Mouse (Mus musculus): ENCODE measurements around the gene Cacna1a.

Gene Cacna1a

DNA sequence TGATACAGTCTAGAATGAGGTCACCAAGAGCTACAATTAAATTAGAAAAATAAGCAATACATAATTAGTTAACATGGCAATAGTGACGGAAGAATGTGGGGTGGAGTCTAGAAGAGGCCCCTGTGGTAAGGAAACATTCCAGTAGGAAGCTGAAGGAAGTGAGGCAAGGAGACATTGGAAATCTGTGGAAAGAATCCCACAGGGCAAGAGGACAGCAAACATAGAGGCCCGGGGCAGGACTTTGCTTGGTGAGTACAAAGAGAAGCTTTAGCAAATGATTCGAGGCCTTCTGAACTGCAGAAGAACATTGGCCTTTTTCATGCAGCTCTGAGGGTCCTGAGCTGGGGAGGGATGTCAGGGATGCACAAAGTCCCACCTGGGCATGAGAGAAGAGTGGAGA lies at the start of gene Cacna1a:
TSS of gene Cacna1a (plus strand) at position 166 of the 400 bp plus-strand sequence.
- no peak for DNase-seq (ENCODE audit: low read depth, low spot score)

DNA sequence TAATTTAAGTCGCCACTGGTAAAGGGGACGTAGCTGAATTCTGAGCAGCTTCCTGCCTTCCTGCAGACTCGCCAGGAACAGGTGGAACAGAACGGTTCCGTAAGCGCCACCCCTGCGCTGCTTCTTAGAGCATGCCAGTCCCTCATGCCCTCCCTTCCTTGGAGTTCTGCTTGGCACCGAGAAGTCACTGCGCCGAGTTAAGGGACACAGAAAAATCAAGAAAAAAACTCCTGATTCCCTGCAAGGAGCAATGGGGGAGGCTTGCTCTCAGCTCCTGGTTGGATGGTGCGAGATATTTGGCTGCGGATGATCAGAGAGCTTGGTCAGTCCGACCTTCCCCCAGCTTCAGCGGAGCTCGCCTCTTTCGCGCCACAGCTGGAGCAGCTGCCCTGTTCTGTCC lies 49.7 kb upstream of the Cacna1a start:
- no peak for DNase-seq (ENCODE audit: low read depth, low spot score)

DNA sequence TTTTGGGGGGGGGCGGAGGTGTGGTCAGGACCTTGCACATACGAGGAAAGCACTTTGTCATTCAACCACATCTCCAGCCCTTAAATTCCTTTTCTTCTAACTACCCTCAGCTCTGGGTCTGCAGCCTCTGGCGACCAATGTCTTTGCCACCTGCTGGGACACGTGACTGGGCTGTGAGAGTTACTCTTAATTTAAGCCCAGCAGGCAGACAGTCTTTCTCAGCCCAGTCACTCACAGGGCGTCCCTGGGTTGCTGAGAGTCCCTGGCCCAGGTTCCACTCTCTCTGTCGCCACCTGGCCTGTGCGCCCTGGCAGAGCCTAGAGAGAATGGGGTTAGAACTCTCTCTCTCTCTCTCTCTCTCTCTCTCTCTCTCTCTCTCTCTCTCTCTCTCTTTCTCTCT lies 48.9 kb upstream of the Cacna1a start:
- DNase-seq (ENCODE audit: low read depth, low spot score) = no peak

DNA sequence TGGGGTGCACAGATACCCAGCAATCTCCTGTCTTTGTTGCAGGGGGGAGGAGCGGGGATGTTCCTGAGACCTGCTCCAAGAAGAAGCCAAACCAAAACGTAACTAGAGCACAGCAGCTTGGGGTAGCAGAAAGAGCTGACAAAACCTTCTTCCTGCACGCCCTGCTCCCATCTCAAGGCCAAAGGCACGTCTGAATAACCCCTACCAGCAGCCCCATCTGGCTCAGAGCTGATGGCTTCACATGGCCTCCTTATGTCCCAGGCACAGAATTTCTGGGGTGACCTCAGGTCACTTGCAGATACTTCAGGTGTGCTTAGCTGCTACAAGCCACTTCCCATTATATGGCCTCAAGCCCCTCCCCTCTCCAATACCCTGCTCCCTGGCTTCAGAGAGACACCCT lies 48.4 kb upstream of the Cacna1a start:
- no peak for DNase-seq (ENCODE audit: low read depth, low spot score)

DNA sequence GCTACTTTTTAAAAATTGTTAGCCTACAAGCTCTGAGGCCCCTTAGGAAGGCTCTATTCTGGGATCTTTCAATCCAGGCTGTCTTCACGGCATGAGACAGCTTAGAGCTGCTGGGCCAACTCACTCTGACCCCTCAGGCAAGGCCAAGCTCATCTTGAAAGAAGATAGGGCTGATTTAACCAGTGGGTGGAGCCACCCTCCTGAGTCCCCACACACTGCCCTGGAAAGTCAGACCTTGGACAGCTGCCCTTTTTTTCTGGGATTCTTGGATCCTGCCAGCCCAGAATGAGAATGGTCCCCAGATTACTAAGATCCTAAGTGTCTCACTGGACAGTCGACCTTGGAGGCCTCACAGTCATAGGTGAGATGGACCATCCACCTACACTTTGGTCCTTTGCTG lies 47.6 kb upstream of the Cacna1a start:
- DNase-seq (ENCODE audit: low read depth, low spot score) = no peak

DNA sequence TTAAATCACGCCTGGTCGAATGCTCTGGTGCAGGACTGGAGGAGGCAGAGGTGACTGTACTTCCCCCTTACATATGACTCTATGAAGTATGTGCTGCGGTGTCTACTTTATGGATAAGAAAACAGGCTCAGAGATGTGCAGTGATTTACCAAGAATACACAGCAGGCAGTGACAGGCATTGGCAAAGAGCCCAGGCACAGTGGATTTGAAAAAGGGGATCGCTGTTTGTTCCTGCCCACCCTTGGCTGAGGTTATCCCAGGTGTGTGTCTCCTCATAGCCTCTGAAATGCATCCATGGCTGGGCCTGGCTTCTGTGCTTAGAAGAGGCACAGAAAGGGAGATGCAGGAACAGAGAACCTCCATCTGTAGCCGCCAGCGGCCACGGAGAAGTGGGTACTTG lies 42.7 kb upstream of the Cacna1a start:
- DNase-seq (ENCODE audit: low read depth, low spot score) = no peak

DNA sequence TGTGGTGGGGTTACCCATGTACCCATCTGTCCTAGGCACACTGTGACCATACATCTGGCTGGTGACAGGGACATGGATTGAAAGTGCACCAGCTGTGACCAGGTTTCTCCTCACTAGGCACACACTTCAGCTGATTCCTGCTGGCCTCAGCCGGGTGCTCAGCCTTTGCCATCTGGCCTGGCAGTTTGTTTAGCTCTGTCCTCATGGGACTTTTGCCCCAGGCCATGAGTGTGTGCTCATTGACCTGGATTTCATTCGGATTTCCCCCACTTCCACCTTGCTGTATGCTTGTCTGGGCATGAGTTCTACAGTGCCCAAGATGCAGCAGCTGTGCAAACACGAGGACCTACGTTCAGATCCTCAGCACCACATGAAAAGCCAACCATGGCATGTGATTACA lies 41.8 kb upstream of the Cacna1a start:
- DNase-seq (ENCODE audit: low read depth, low spot score) = no peak

DNA sequence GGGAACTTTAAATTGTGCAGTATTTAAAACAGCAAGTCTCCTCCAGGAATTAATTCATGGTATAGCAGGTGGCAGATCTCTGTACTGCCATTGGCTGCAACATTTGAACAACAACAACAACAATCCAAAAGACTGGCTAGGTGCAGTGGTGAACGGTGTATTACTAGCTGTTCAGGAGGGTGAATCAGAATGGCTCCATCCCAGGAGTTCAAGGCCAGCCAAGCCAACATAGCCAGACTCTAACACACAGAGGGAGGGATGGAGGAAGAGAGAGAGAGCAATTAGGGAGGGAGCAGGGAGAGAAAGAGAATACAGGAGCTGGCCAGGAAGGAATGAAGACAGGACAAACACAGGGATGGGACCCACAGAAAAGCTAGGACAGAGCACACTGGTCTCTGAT lies 38.7 kb upstream of the Cacna1a start:
- no peak for DNase-seq (ENCODE audit: low read depth, low spot score)

DNA sequence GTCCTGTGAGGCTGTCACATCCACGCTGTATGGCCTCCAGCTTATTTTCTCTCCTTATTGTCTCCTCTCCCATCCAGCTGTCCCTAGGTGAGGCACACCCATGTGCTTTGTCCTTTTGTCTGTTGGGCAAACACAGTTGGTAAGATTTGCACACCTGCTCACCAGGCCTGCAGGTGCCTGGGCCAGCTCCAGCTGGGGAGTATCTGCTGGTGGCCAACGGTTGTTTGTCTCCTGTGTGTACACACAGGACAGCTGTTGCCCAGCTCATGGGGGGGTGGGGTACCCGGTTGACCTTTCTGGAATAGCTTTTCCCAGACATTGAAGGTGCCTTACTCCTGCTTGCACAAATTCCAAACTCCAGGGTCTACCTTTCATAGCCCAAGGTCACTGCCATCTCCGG lies 37.3 kb upstream of the Cacna1a start:
- DNase-seq (ENCODE audit: low read depth, low spot score) = no peak

DNA sequence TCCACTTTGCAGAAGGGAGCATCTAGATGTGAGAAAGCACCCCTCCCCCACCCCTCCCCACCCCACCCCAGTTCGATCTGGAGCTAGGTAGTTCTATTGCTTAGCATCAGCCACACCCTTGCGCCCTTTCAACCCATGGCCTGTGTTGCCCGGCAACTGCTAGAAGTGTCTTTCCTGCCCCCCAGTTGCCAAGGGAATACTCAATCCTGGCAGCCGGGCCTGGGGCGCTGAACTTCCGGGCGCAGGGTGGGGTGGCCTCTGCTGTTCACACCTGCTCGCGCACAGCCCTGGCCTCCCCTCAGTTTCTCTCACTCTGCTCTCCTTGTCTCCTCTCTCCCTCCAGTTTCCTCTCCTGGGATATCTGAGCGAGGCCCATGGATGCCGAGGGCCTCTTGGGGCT lies 31.8 kb upstream of the Cacna1a start:
- DNase-seq (ENCODE audit: low read depth, low spot score) = no peak

DNA sequence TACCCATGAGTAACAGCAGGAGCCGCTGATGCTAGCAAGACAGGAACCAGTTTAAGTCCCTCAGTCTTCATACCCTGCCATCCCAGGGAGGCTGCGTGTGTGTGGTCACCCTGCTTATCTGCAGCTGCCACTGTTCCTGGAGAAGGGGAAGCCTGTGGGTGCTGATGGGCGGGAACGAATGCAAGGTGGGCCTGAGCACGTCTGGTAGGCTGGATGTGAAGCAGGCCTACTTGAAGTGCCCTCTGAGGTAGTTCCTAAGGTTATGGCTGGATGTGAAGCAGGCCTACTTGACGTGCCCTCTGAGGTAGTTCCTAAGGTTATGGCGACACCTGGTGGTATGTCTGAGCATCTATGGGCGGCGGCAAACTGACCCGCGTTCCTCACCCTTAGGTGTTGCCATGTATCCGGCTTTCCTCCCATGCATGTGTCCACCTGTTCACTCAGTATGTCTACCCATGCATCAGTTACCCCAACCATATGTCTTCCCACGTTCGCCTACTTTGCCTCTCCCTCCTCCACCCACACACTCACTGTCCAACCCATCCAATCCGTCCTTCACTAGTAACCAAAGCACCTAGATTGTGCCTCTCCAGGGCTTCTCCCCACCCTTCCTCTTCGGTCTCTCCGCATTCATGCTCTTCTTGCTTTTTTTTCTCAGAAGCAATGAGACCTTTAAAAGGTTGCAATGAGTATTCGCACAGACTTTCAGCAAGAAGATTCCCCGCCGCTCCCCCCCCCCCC lies 30.4 kb upstream of the Cacna1a start:
- DNase-seq (ENCODE audit: low read depth, low spot score) = peak; percentile 89

DNA sequence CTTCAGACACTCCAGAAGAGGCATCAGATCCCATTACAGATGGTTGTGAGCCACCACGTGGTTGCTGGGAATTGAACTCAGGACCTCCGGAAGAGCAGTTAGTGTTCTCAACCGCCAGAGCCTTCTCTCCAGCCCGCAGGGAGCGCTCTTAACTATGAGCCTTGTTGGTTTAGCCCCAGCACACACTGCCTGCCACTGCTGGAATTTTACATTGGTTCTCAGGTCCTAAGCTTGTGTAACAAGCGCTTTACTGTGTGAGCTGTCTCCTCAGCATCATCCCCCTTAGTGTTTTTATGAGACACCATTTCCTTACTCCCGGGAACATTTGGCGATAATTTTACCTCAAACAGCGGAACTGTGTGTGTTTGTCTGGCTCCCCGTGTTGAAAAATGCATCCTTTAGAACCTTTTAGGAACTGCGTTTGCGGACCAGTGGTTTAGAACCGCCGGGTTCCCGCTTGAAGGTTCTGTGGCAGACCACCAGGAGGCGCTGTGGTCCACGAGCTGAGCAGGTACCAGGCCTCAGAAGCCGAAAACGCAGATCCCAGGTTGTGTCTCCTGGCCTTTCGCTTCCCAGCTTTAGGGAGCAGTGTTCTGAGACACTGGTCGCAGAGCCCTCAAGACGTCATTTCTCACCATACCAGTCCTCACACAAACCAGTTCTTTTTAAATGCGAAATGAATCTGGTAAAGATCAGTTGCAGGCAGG lies 24.7 kb upstream of the Cacna1a start:
- DNase-seq (ENCODE audit: low read depth, low spot score) = peak; percentile 76

DNA sequence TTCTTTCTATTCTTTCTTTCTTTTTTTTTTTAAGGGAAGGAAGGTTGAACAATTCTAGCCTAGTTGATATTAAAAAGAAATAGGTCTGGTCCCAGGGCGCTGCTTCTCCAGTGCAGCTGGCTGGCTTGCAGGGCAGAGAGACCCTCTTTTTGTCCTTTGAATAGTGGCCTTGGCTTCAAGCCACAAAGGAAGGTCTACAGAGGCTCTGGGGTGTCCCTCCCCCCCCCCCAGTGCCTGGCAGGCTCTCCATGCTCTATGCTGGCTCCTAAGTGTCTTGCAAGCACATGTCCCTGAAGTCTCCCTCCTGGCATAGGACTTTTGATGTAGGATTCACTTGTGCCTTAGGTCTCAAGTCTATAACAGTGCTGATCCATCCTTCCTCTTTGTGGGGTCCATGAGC lies 23.0 kb upstream of the Cacna1a start:
- DNase-seq (ENCODE audit: low read depth, low spot score) = no peak

DNA sequence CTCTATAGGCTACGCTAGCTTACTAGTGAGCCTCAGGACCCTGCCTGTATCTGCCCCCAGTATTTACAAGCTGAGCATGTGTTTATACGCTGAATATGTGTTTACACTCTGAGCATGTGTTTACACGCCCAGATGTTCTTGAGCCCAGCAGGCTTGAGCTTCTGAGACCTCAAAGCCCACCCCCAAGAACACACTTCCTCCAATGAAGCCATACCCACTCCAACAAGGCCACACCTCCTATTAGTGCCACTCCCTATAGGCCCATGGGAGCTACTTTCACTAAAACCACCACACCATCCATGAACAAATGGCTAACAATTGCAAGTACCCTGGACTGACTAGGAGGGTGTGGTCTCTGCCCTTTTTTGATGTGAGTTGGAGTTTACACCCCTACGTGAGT lies 17.3 kb upstream of the Cacna1a start:
- no peak for DNase-seq (ENCODE audit: low read depth, low spot score)

DNA sequence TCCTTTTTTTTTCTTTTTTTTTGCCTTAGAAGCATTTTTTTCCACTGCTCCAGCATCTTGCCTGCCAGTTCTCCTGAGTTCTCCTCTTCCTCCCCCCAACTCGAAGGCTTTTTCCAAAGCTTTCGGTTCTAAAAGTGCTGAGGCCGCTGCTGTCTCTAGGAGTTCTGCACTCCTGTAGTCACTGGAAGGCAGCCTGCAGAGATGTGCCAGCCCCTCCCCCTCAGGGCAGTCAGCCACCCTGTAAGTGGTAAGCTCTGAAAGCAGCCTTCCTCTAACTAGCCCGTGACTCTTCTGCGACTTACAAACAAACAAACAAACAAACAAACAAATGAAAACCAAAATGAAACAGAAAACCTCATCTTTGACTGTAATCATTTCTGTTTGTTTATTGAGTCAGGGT lies 13.2 kb upstream of the Cacna1a start:
- DNase-seq (ENCODE audit: low read depth, low spot score) = no peak

DNA sequence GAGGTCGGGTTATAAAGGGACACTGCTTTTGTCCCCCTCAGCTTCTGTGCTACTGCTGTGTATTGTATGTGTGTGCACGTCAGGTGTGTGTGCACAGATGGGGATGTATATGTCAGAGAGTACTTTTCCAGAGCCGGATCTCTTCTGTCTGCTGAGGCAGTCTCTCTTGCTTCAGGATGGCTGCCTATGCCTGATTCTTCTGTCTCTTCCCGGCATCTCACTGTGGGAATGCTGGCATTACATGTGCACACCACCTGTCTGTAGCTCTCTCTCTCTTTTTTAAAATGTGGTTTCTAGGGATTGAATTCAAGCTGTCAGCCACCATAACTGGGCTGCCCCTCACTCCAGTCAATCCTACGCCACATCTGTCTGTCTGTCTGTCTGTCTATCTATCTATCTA lies 12.4 kb upstream of the Cacna1a start:
- no peak for DNase-seq (ENCODE audit: low read depth, low spot score)

DNA sequence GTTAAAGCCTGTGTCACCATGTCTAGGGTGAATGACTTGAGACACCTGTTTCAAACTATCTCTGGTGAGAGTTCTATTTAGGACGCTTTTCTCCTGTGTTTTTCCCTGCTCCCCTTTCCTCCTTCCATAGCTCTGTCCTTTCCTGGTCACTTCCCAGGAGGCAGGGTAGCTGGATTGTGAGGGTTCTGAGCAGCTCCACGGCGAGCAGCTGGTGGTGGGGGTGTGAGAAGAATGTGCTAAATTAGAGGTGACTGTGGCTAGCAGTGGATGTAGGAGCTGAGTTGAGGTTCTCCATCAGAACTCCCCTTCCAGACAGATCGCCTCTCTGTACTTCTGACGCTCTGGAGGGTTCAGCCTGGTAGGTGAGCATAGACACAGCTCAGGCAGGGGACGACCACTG lies 11.7 kb upstream of the Cacna1a start:
- no peak for DNase-seq (ENCODE audit: low read depth, low spot score)

DNA sequence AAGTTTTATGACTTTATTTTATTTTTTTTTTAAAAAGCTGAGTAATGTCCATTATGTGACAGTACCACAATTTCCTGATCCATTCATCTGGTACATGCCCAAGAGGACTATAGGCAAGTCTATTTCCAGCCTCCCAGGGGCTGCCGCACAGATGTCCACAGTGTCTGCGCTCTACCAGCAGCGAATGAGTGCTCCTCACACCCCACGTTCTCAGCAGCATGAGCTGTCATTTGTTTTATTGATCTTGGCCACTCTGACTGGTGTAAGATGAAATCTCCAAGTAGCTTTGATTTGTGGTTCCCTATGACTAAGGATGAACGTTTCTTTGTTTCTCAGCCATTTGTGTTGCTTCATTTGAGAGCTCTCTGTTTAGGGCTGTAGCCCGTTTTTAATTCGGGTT lies 6.6 kb upstream of the Cacna1a start:
- no peak for DNase-seq (ENCODE audit: low read depth, low spot score)

DNA sequence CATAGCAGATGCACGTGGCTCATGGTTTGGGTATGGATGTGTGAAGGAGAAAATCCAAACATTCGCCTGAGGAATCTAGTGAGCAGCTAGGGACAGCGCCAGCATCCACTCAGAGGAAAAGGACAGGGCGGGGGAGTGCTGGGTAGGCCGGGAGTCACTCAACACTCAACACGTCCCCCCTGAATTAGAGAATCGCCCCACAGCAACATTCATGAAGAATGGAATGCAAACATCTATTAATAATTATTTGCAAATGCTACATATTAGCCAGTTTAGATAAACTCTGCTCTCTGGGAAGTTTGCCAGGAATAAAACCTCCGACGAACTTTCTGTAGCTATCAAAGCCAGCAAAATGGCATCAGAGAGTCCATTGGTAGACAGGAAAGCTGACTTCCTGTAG lies 533 bp downstream of the Cacna1a start:
- no peak for DNase-seq (ENCODE audit: low read depth, low spot score)

DNA sequence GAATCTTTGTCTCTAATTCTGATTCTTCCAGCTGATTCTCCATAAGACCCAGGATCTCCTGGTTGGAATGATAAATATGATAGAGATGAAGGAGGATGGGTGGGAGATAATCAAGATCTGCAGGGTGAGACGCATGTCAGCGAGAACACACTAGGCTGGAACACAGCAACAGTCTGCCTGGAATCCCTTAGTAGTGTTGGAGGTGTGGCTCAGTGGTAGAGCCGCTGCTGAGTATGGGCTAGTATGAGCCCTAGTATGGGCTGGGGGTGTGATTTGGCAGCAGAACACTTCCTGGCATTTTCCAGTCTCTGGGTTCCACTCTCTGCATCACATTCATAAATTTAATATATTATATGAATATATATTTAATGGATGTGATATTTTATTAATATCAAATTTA lies 933 bp downstream of the Cacna1a start:
- DNase-seq (ENCODE audit: low read depth, low spot score) = no peak

DNA sequence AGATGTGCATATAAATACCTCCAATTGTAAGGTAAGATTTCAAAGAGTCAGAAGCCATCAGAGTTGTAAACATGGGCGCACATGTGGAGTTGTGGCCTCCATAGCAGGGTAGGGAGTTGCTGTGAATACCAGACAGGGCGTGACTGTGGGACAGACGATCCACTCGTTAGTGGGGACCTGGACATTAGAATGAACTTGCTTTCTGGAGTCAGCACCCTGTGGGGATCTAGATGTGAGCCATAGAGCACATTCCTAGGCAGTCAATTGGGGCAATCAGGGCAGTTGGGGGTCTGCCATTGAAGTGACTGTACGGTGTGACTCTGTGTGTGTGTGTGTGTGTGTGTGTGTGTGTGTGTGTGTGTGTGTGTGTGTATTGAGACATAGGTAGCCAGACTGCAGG lies 3.4 kb downstream of the Cacna1a start:
- no peak for DNase-seq (ENCODE audit: low read depth, low spot score)

DNA sequence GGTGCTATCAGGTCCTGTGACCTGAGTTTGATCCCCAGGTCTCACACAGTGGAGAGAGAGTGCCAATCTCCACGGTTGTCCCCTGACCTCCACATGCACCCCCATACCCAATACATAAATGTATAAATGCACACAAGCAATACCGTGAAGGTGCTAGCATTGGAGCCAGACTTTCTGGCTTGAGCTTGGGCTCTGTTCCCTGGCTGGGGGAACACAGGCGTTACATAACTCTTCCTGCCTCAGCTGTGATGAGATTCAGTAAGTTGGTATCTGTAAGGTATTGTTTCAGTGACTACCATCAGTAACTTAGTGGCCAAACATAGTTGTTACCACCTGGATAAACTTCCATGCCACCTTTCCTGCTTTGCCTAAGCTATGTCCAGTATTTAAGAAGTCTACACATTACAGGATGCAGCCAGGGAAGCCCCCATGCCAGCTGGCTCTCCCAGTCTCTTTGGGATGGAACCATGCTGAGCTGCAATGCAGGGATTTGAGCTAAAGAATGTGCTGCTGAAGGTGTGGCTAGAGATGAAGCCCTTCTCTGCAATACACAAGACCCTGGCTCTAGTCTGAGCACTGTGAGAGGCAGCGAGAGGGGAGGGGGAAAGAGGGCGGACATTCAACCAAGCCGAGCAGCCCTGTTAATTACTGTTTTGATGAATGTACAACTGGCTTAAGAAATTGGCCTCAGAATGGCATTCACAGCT lies 7.7 kb downstream of the Cacna1a start:
- no peak for DNase-seq (ENCODE audit: low read depth, low spot score)
